Mouse (Mus musculus) mouse trophoblast stem cell (cell line): ENCODE data around the gene Ppp1r9a.

Experiments
- in situ Hi-C, 2 experiments: fragments of 300-500 bp; cut with MseI, MboI; formaldehyde crosslinking; loops; 2 replicates in 1 of 2; 3 replicates in 1 of 2; pipeline ENCODE4 v1.15.1; 2025

Ppp1r9a gene

GRCm38 (mm10) chr6:5154786-5155185 is 252.1 kb downstream of the Ppp1r9a start:
- in situ Hi-C loops = loop anchor here in 1 of 2 experiments (25.0 kb wide), 2 partner anchors 233 to 433 kb away; partner anchors contain the start of gene Asb4

- in situ Hi-C loops = loop anchor here in 1 of 2 experiments (25.0 kb wide), 2 partner anchors 232 to 432 kb away; partner anchors contain the start of gene Asb4
Measured at GRCm38 (mm10) chr6:5155313-5155927, 252.7 kb downstream of the Ppp1r9a start.

GRCm38 (mm10) chr6:5156541-5157425 is 254.1 kb downstream of the Ppp1r9a start:
- in situ Hi-C loops = loop anchor here in 1 of 2 experiments (25.0 kb wide), 2 partner anchors 231 to 431 kb away; partner anchors contain the start of gene Asb4

DNA sequence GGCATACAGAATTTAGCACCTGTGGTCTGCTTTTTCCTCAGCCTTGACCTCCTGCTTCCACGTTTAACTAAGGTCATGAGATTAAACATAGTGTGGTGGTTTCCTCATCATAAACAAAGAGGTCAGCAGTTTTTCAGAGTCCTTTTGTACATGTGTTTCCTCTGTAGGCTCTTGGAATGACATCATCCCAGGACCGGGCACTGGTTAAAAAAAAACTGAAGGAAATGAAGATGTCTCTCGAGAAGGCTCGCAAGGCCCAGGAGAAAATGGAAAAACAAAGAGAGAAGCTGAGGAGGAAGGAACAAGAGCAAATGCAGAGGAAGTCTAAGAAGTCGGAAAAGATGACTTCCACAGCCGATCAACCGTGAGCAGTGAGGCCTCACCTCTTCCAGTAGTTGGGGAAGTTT is 256.7 kb downstream of the Ppp1r9a start:
- in situ Hi-C loops = loop anchor here in 1 of 2 experiments (25.0 kb wide), 2 partner anchors 228 to 428 kb away; partner anchors contain the start of gene Asb4

DNA sequence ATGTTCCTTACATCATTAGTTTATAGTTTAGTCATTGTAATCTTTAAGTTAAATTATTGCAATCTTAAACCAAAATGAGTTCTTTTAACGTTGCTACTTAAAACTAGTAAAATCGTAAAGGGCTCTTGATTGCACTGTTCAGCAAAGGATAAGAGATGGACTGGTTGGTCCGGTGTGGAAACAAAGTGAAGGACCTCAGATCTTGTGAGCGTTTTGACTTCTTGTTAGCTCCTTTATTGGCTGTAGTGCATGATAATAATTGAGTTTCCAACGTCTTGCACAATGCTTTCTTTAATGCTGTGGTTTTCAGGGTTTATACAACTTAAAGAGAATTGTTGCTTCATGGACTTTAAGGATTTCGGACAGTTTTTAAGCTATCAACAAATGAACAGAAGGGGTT is 259.3 kb downstream of the Ppp1r9a start:
- in situ Hi-C loops = loop anchor here in 1 of 2 experiments (25.0 kb wide), 2 partner anchors 225 to 425 kb away; partner anchors contain the start of gene Asb4

GRCm38 (mm10) chr6:5163507-5164144 is 260.9 kb downstream of the Ppp1r9a start:
- in situ Hi-C loops = loop anchor here in 1 of 2 experiments (25.0 kb wide), 2 partner anchors 224 to 424 kb away; partner anchors contain the start of gene Asb4

DNA sequence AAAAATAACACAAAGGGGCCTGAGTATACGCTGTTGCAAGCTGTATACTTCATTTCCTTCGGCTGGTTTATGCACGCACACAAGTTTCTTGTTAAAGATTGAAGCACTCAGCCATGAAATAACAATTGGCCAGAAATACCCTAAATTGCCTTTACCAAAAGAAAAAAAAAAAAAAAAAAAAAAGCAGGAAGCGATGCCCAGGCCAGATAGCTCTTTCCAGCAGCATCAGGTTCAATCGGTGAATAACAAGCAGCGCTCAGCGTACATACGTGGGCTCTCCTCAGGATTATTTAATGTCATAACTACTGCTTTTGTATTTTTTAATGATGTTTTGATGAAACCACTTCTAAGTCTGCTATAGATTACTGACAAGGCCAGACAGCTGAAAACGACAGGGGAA is 262.1 kb downstream of the Ppp1r9a start:
- in situ Hi-C loops = loop anchor here in 1 of 2 experiments (25.0 kb wide), 2 partner anchors 222 to 422 kb away; partner anchors contain the start of gene Asb4

DNA sequence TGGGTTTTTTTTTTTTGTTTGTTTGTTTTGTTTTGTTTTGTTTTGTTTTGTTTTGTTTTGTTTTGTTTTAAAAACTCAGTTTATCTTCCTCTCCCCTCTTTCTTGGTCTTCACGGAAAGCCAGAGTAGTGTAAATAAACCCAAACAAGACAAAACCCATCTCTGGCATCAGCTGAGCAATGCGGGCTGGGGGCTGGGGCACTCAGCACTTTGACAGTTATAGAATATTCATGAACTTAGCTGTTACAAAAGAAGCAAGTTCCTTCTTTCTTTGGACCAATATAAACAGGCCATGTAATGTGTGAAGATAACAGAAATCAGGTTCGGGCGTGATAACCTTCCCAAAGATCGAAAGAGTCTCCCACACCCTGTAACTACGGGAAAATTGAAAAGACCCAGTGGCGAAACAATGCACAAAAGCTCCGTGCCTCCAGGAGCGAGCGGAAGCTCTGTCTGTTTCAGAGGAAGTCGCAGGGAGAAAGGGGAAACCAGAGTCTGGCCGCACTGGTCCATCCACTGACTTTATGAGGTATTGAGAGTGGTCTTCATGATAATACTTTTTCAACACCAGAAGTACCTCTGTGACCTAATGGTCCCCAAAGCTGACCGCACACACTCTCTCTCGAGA is 264.4 kb downstream of the Ppp1r9a start:
- in situ Hi-C loops = loop anchor here in 1 of 2 experiments (25.0 kb wide), 2 partner anchors 220 to 420 kb away; partner anchors contain the start of gene Asb4

GRCm38 (mm10) chr6:5168158-5168557 is 265.4 kb downstream of the Ppp1r9a start:
- in situ Hi-C loops = loop anchor here in 1 of 2 experiments (25.0 kb wide), 2 partner anchors 219 to 419 kb away; partner anchors contain the start of gene Asb4

GRCm38 (mm10) chr6:5171418-5171817 is 268.7 kb downstream of the Ppp1r9a start:
- in situ Hi-C loops = loop anchor here in 1 of 2 experiments (25.0 kb wide), 2 partner anchors 216 to 416 kb away; partner anchors contain the start of gene Asb4

DNA sequence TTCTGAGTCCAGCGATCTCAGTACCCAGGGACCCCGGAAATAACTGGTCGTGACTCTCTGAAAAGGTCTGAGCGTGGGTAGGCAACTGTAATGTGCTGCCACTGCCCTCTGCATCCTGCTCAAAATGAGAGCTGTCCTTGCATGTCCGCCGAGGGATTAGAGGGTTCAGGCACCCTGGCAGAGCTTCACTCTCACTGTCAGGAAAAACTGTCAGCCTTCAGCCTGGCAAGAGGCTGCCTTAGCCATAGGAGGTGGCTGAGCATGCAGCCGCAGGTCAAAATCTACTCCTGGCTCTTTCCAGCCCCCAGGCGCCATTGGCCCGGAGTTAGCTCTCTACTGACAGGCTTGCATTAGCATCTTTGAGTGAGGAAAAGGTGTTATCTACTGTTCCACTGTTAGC is 269.9 kb downstream of the Ppp1r9a start:
- in situ Hi-C loops = loop anchor here in 1 of 2 experiments (25.0 kb wide), 2 partner anchors 215 to 415 kb away; partner anchors contain the start of gene Asb4

- in situ Hi-C loops = loop anchor here in 1 of 2 experiments (25.0 kb wide), 2 partner anchors 213 to 413 kb away; partner anchors contain the start of gene Asb4
Measured at GRCm38 (mm10) chr6:5174179-5174812, 271.6 kb downstream of the Ppp1r9a start.

DNA sequence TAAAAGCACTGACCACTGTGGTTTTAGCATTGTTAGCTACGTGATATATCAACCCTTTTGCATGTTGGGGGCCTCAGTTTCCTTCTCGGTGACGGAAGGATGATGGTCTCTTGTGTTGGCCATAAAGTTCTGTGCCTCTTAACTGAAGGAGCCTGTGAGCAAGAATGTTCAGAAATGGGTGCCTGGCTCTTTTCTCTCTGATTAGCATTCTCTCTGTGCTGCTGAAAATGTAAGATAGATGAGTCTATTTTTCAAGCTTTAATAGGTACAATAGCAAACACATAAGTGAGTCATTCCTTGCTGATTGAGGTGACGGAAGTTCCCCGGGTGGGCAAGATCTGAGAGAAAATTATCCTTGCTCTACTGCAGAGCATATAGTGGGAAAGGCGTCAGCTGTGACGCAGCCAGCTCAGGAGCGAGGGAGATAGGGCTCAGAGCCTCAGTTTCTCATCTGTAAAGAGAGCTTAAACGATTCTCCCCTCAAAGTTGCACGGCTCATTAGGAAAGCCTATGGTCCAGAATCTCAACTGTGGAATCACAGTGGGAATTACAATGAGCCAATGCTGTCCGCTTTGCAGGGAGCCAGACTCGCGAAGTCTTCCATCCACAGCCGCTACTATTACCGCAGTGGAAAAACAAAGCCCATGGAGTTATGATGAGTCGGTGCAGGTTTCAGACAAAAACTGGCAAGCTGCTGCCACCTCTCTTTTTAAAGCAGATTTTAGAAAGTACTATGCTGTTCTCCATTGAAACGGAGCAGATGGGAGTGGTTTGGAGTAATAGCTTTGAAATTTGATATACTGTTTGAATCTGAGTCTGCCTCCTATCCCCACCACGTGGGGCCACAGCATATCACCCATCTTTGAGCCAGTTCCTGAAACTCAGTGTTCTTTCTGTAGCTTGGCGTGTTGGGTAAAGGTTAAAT is 275.5 kb downstream of the Ppp1r9a start:
- in situ Hi-C loops = no loop called here

GRCm38 (mm10) chr6:5179189-5179588 is 276.5 kb downstream of the Ppp1r9a start:
- in situ Hi-C loops = no loop called here

GRCm38 (mm10) chr6:5180645-5181044 is 277.9 kb downstream of the Ppp1r9a start:
- in situ Hi-C loops = no loop called here

- in situ Hi-C loops = no loop called here
Measured at GRCm38 (mm10) chr6:5186229-5186950, 283.7 kb downstream of the Ppp1r9a start.

DNA sequence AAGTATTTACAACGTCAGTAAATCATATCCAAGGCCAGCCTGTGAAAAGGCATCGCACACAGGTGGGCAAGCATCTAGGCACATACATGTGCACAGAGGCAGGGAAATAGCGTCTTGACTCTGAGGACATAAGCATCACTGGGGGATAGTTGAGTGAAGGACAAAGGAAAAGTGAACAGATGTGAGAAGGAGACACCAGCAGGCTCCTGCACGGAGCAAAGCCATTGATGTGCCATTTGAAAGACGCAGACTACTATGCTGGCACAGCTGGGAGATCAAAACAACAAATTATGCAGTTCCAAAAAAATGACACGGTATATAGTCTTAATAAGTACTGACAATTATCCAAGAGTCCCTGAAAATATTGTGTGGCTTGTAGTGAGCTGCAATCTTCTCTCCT is 284.9 kb downstream of the Ppp1r9a start:
- in situ Hi-C loops = no loop called here

- in situ Hi-C loops = no loop called here
Measured at GRCm38 (mm10) chr6:5188036-5188435, 285.3 kb downstream of the Ppp1r9a start.
